Mouse (Mus musculus): ENCODE results near the gene Zbtb6.

GRCm38 (mm10) chr2:37382921-37383320 lies 60.0 kb downstream of the Zbtb6 start:
- TF ChIP-seq CTCF (IDR thresholded peaks at IDR 0.05; ENCODE audit: extremely low read depth, insufficient read depth, insufficient read length, insufficient replicate concordance) (no peak), POLR2A (IDR thresholded peaks at IDR 0.05; ENCODE audit: low read depth, low read length) (no peak)

Measured in spleen, adult 2 months (tissue).